Mouse (Mus musculus): ENCODE data around the gene Rnf157. TPM values are rescaled to one million over a fixed set of nuclear protein-coding genes. Genes with fewer than 3 reads are reported as not detected.

The Rnf157 gene
- polyA plus RNA-seq, 1 experiment from 2014 or later: 1.5 TPM

GRCm38 (mm10) chr11:116446308-116446887, 33.6 kb upstream of the Rnf157 start:
- Histone ChIP-seq H3K9ac (replicated peaks) (no peak overlapping the region), H3K27ac (ENCODE audit: low read depth) (no peak overlapping the region), H3K4me1 (ENCODE audit: insufficient read depth) (0 out of 2 replicates have a peak, but pooled peaks cover 2% of the 10 kb centered on the region), H3K4me3 (ENCODE audit: low read depth, low read length) (no peak overlapping the region), H3K9me3 (ENCODE audit: low read length) (no peaks in the 10 kb centered on the region), H3K4me2 (ENCODE audit: low read depth, low read length) (no peak overlapping the region), H3K27me3 (ENCODE audit: insufficient read depth, low read length) (peaks cover 8% of the 10 kb centered on the region; the same call in 1 of the 2 replicates), H3K36me3 (replicated peaks; ENCODE audit: insufficient read depth, low read length) (no peaks in the 10 kb centered on the region)
- no peak for DNase-seq
- TF ChIP-seq CTCF (IDR thresholded peaks at IDR 0.05; ENCODE audit: low read depth) (no peak), EP300 (IDR thresholded peaks at IDR 0.05; ENCODE audit: low read depth) (no peak)
- WGBS (ENCODE audit: insufficient replicate concordance): 14% methylated on average over 19 of the region's 19 CpGs
- peak; percentile 21 for ATAC-seq

GRCm38 (mm10) chr11:116445596-116446307, 32.9 kb upstream of the Rnf157 start:
- no peak overlapping the region for H3K4me2 ChIP-seq (ENCODE audit: low read depth, low read length)
- ATAC-seq: peak; percentile 81
- 38% methylated on average over 16 of the region's 16 CpGs for WGBS (ENCODE audit: insufficient replicate concordance)

GRCm38 (mm10) chr11:116443935-116444334, 31.1 kb upstream of the Rnf157 start:
- 85% methylated on average over 6 of the region's 6 CpGs for WGBS (ENCODE audit: insufficient replicate concordance)

More at GRCm38 (mm10) chr11:116445596-116446307, 32.9 kb upstream of the Rnf157 start:
- no peaks in the 10 kb centered on the region for H3K9me3 ChIP-seq (ENCODE audit: low read length)
- TF ChIP-seq EP300 (IDR thresholded peaks at IDR 0.05; ENCODE audit: low read depth) (no peak), CTCF (IDR thresholded peaks at IDR 0.05; ENCODE audit: low read depth) (peak; percentile 99)
- peak; percentile 94 for DNase-seq
- no peak overlapping the region for H3K4me3 ChIP-seq (ENCODE audit: low read depth, low read length)
- H3K27ac ChIP-seq (ENCODE audit: low read depth): no peak overlapping the region
- 0 out of 2 replicates have a peak, but pooled peaks cover 2% of the 10 kb centered on the region for H3K4me1 ChIP-seq (ENCODE audit: insufficient read depth)
- H3K9ac ChIP-seq (replicated peaks): no peak overlapping the region
- peaks cover 8% of the 10 kb centered on the region; the same call in 1 of the 2 replicates for H3K27me3 ChIP-seq (ENCODE audit: insufficient read depth, low read length)
- no peaks in the 10 kb centered on the region for H3K36me3 ChIP-seq (replicated peaks; ENCODE audit: insufficient read depth, low read length)

GRCm38 (mm10) chr11:116443311-116443710, 30.5 kb upstream of the Rnf157 start:
- Histone ChIP-seq H3K9me3 (ENCODE audit: low read length) (no peaks in the 10 kb centered on the region), H3K9ac (replicated peaks) (no peak overlapping the region), H3K36me3 (replicated peaks; ENCODE audit: insufficient read depth, low read length) (peaks cover 8% of the 10 kb centered on the region; the same call in 1 of the 2 replicates), H3K27ac (ENCODE audit: low read depth) (no peak overlapping the region), H3K4me1 (ENCODE audit: insufficient read depth) (0 out of 2 replicates have a peak, but pooled peaks cover 2% of the 10 kb centered on the region), H3K27me3 (ENCODE audit: insufficient read depth, low read length) (peaks cover 8% of the 10 kb centered on the region; the same call in 1 of the 2 replicates), H3K4me2 (ENCODE audit: low read depth, low read length) (no peak overlapping the region), H3K4me3 (ENCODE audit: low read depth, low read length) (no peak overlapping the region)
- 90% methylated on average over 6 of the region's 6 CpGs for WGBS (ENCODE audit: insufficient replicate concordance)
- DNase-seq (no peak), ATAC-seq (no peak)
- TF ChIP-seq EP300 (IDR thresholded peaks at IDR 0.05; ENCODE audit: low read depth) (no peak), CTCF (IDR thresholded peaks at IDR 0.05; ENCODE audit: low read depth) (no peak)

More at GRCm38 (mm10) chr11:116443935-116444334, 31.1 kb upstream of the Rnf157 start:
- no peaks in the 10 kb centered on the region for H3K9me3 ChIP-seq (ENCODE audit: low read length)
- ATAC-seq (no peak), DNase-seq (no peak)
- peaks cover 8% of the 10 kb centered on the region; the same call in 1 of the 2 replicates for H3K27me3 ChIP-seq (ENCODE audit: insufficient read depth, low read length)
- no peak overlapping the region for H3K4me3 ChIP-seq (ENCODE audit: low read depth, low read length)
- H3K36me3 ChIP-seq (replicated peaks; ENCODE audit: insufficient read depth, low read length): peaks cover 7% of the 10 kb centered on the region; the same call in 1 of the 2 replicates
- no peak overlapping the region for H3K9ac ChIP-seq (replicated peaks)
- H3K4me1 ChIP-seq (ENCODE audit: insufficient read depth): 0 out of 2 replicates have a peak, but pooled peaks cover 2% of the 10 kb centered on the region
- H3K27ac ChIP-seq (ENCODE audit: low read depth): no peak overlapping the region
- no peak overlapping the region for H3K4me2 ChIP-seq (ENCODE audit: low read depth, low read length)
- TF ChIP-seq EP300 (IDR thresholded peaks at IDR 0.05; ENCODE audit: low read depth) (no peak), CTCF (IDR thresholded peaks at IDR 0.05; ENCODE audit: low read depth) (no peak)

- TF ChIP-seq CTCF (IDR thresholded peaks at IDR 0.05; ENCODE audit: low read depth) (no peak), EP300 (IDR thresholded peaks at IDR 0.05; ENCODE audit: low read depth) (no peak)
- Histone ChIP-seq H3K4me3 (ENCODE audit: low read depth, low read length) (no peak overlapping the region), H3K36me3 (replicated peaks; ENCODE audit: insufficient read depth, low read length) (peaks cover 8% of the 10 kb centered on the region; the same call in 1 of the 2 replicates), H3K4me1 (ENCODE audit: insufficient read depth) (0 out of 2 replicates have a peak, but pooled peaks cover 2% of the 10 kb centered on the region), H3K9ac (replicated peaks) (no peak overlapping the region), H3K27me3 (ENCODE audit: insufficient read depth, low read length) (peaks cover 6% of the 10 kb centered on the region; the same call in 1 of the 2 replicates), H3K27ac (ENCODE audit: low read depth) (no peak overlapping the region), H3K9me3 (ENCODE audit: low read length) (no peaks in the 10 kb centered on the region), H3K4me2 (ENCODE audit: low read depth, low read length) (no peak overlapping the region)
- DNase-seq (no peak), ATAC-seq (no peak)
- 75% methylated on average over 6 of the region's 6 CpGs for WGBS (ENCODE audit: insufficient replicate concordance)
These were observed 30.0 kb upstream of the Rnf157 start for GRCm38 (mm10) chr11:116442867-116443177.

GRCm38 (mm10) chr11:116442129-116442866, 29.5 kb upstream of the Rnf157 start:
- Histone ChIP-seq H3K36me3 (replicated peaks; ENCODE audit: insufficient read depth, low read length) (peaks cover 14% of the 10 kb centered on the region), H3K4me2 (ENCODE audit: low read depth, low read length) (no peak overlapping the region)

More at GRCm38 (mm10) chr11:116442129-116442866, 29.5 kb upstream of the Rnf157 start:
- ATAC-seq (no peak), DNase-seq (no peak)
- Histone ChIP-seq H3K4me1 (ENCODE audit: insufficient read depth) (peaks cover 7% of the 10 kb centered on the region; the same call in 1 of the 2 replicates), H3K27ac (ENCODE audit: low read depth) (no peak overlapping the region), H3K9me3 (ENCODE audit: low read length) (no peaks in the 10 kb centered on the region), H3K9ac (replicated peaks) (no peak overlapping the region), H3K4me3 (ENCODE audit: low read depth, low read length) (no peak overlapping the region), H3K27me3 (ENCODE audit: insufficient read depth, low read length) (peaks cover 6% of the 10 kb centered on the region; the same call in 1 of the 2 replicates)
- 70% methylated on average over 15 of the region's 15 CpGs for WGBS (ENCODE audit: insufficient replicate concordance)
- TF ChIP-seq EP300 (IDR thresholded peaks at IDR 0.05; ENCODE audit: low read depth) (no peak), CTCF (IDR thresholded peaks at IDR 0.05; ENCODE audit: low read depth) (no peak)

Measured in liver, postnatal 0 days (tissue).